8 mouse cellular contexts compared by ENCODE assay signal in the genomic region with DNA sequence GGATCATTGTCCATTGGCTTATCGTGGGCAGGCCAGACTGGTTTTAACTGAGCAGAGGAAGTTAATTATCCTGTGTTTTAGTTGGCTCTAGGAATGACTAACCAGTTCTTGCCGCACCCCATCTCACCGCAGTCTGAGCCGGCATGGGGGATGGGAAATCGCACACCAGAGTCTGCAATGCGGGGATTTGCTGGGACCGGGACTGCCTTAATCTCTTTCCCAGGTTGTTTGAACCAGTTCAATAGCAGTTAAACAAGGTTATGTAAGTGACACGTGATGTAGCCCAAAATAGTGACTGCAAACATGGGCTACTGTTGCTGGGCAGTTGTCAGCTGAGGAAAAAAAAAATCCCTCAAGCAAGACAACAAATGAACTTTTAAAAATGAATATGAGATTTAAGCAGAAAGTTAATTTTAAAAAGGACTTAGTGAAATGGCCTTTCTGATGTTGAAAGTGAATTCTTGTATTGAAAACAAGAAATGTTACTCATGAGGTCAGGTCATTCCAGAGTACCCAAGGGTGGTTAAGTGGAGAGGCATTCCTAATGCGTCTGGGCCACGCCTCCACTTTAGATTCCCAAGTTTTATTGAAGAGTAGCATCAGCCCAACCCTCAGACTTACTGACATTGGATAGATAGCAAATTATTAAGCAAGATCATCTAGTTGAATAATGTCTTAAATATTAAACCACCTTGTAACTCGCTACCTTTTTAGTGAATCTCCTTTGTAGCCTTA.
A peak's percentile ranks its signal among the peaks of the same experiment; 100 is the strongest.
DNase-seq lines count a peak whose midpoint lies in the region; ATAC-seq lines count a peak whose summit lies in the region.

No protein-coding gene starts in this region.

- H3K27ac ChIP-seq in forebrain, embryonic 10.5 days, result no peak overlapping the region
- no peak overlapping the region for H3K27ac ChIP-seq in forebrain, embryonic 12.5 days
- no peak overlapping the region for H3K27ac ChIP-seq in liver, embryonic 15.5 days (replicated peaks)

- H3K4me1 ChIP-seq in forebrain, embryonic 10.5 days, result peaks cover 6% of the 10 kb centered on the region
- H3K4me1 ChIP-seq in forebrain, embryonic 12.5 days, result peaks cover 3% of the 10 kb centered on the region
- no peaks in the 10 kb centered on the region for H3K4me1 ChIP-seq in liver, embryonic 15.5 days (replicated peaks)

- H3K4me2 ChIP-seq in forebrain, embryonic 12.5 days, result no peak overlapping the region
- peak overlapping the region; percentile 11; the same call in 1 of the 2 replicates for H3K4me2 ChIP-seq in liver, embryonic 15.5 days

- H3K4me3 ChIP-seq in forebrain, embryonic 10.5 days, result no peak overlapping the region
- H3K4me3 ChIP-seq in forebrain, embryonic 12.5 days (replicated peaks), result no peak overlapping the region
- H3K4me3 ChIP-seq in liver, embryonic 15.5 days (replicated peaks), result no peak overlapping the region

- H3K9me3 ChIP-seq in forebrain, embryonic 10.5 days, result peaks cover 5% of the 10 kb centered on the region; the same call in 1 of the 2 replicates
- H3K9me3 ChIP-seq in forebrain, embryonic 12.5 days, result no peaks in the 10 kb centered on the region
- H3K9me3 ChIP-seq in liver, embryonic 15.5 days (replicated peaks), result 0 out of 2 replicates have a peak, but pooled peaks cover 4% of the 10 kb centered on the region

- DNase-seq in forebrain, embryonic 10.5 days (ENCODE audit: extremely low spot score, low spot score), result peak; percentile 27
- peak; percentile 32 for DNase-seq in cerebellum, adult 11-12 months
- peak; percentile 49 for DNase-seq in gonadal fat pad, adult 2 months (ENCODE audit: low read depth)
- peak; percentile 96 for DNase-seq in kidney, adult 9 months
- DNase-seq in right cerebral cortex, postnatal 25 days, result peak; percentile 21
- DNase-seq in c-Kit-positive CD71-positive TER-119-positive erythroid progenitor cells, embryonic 14.5 days (ENCODE audit: low spot score), result no peak

- 34% methylated on average over 11 of the region's 11 CpGs for WGBS in forebrain, embryonic 10.5 days
- 25% methylated on average over 11 of the region's 11 CpGs for WGBS in forebrain, embryonic 12.5 days
- WGBS in liver, embryonic 15.5 days (ENCODE audit: insufficient replicate concordance), result 39% methylated on average over 11 of the region's 11 CpGs

- ATAC-seq in forebrain, embryonic 12.5 days (ENCODE audit: low FRiP score), result no peak
- ATAC-seq in liver, embryonic 15.5 days (ENCODE audit: insufficient read depth), result peak; percentile 77

- H3K9ac ChIP-seq in forebrain, embryonic 12.5 days, result no peak overlapping the region
- no peak overlapping the region for H3K9ac ChIP-seq in liver, embryonic 15.5 days

- H3K27me3 ChIP-seq in forebrain, embryonic 10.5 days (ENCODE audit: poor library complexity, severe bottlenecking), result no peaks in the 10 kb centered on the region
- no peaks in the 10 kb centered on the region for H3K27me3 ChIP-seq in forebrain, embryonic 12.5 days
- no peaks in the 10 kb centered on the region for H3K27me3 ChIP-seq in liver, embryonic 15.5 days

- no peaks in the 10 kb centered on the region for H3K36me3 ChIP-seq in forebrain, embryonic 10.5 days (replicated peaks)
- no peaks in the 10 kb centered on the region for H3K36me3 ChIP-seq in forebrain, embryonic 12.5 days (replicated peaks)
- H3K36me3 ChIP-seq in liver, embryonic 15.5 days (replicated peaks), result no peaks in the 10 kb centered on the region
